Mouse (Mus musculus) ES-Bruce4 (cell line): ENCODE measurements around the gene Hspb9.

Experiments used
- CTCF ChIP-seq: IDR thresholded peaks from one replicate; pipeline ENCODE4 v1.8.1; 2011; ENCODE audit warnings: low read depth, low read length
- EP300 ChIP-seq: IDR thresholded peaks from 2 replicates; pipeline ENCODE4 v1.6.1; 2011; ENCODE audit warnings: low read depth, low read length; ENCODE audit not compliant: insufficient read depth

DNA sequence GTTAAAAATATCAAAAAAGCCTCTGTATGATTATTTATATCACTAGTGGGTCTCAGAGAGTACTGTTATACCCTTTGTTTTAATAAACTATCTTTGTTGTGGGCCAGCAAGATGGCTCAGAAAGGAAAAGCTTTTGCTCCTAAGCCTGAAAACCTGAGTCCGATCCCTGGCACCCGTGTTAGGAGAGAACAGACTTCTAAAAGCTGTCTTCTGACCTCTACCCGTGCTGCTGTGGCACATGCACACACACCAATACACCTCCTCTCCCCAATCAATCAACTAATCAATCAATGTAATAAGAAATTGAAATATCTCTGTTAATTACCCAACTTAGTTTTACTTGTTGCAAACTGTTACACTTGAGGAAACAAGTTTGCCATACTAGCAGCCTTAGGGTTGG is 12.9 kb upstream of the Hspb9 start:
- TF ChIP-seq EP300 (no peak), CTCF (no peak)
